Mouse (Mus musculus) lung, postnatal 0 days (tissue): ENCODE results near the gene Nr2c2. TPM values are rescaled to one million over a fixed set of nuclear protein-coding genes. Genes with fewer than 3 reads are reported as not detected.
"Not testable (repeated sequence)": the region's sequence is repeated elsewhere in the genome, so short reads cannot be mapped to it uniquely, and the experiment has no call there.

Experiments used
- ATAC-seq: fragments of 200-750 bp; cut with Nextera tagmentation; 2 replicates; pipeline ENCODE4 v1.8.0; 2017; ENCODE audit warnings: moderate library complexity
- DNase-seq: peaks from one replicate; pipeline ENCODE4 v3.0.0-alpha.2; 2016; ENCODE audit warnings: low spot score
- H3K27ac ChIP-seq: fragments of 300-500 bp; sonication (generic); 2 replicates; pipeline ENCODE4 v1.5.1; 2014; ENCODE audit warnings: antibody characterized with exemption, mild to moderate bottlenecking, low read length, mixed read lengths
- H3K27me3 ChIP-seq: fragments of 300-500 bp; sonication (generic); replicated peaks from 2 replicates; pipeline ENCODE4 v1.6.1; 2014; ENCODE audit warnings: low read length, mixed read lengths; ENCODE audit not compliant: insufficient read depth
- H3K36me3 ChIP-seq: fragments of 300-500 bp; sonication (generic); 2 replicates; pipeline ENCODE4 v1.6.1; 2014; ENCODE audit warnings: low read length, mixed read lengths; ENCODE audit not compliant: insufficient read depth
- H3K4me1 ChIP-seq: fragments of 300-500 bp; sonication (generic); 2 replicates; pipeline ENCODE4 v1.6.1; 2014; ENCODE audit warnings: antibody characterized with exemption, low read depth, low read length, mixed read lengths; ENCODE audit not compliant: insufficient read depth
- H3K4me2 ChIP-seq: fragments of 300-500 bp; sonication (generic); replicated peaks from 2 replicates; pipeline ENCODE4 v1.6.1; 2014; ENCODE audit warnings: low read depth, mild to moderate bottlenecking, low read length, moderate library complexity, mixed read lengths
- H3K4me3 ChIP-seq: fragments of 300-500 bp; sonication (generic); 2 replicates; pipeline ENCODE4 v1.5.1; 2014; ENCODE audit warnings: low read depth, low read length
- H3K9ac ChIP-seq: fragments of 300-500 bp; sonication (generic); replicated peaks from 2 replicates; pipeline ENCODE4 v1.6.1; 2014; ENCODE audit warnings: low read depth, mild to moderate bottlenecking
- H3K9me3 ChIP-seq: fragments of 300-500 bp; sonication (generic); 2 replicates; pipeline ENCODE4 v1.6.1; 2016; ENCODE audit warnings: low read length, mixed read lengths
- CTCF ChIP-seq: IDR thresholded peaks from 2 replicates; pipeline ENCODE4 v1.5.1; 2016; ENCODE audit warnings: antibody characterized with exemption, mild to moderate bottlenecking
- EP300 ChIP-seq: IDR thresholded peaks from 2 replicates; pipeline ENCODE4 v1.6.1; 2016; ENCODE audit warnings: antibody characterized with exemption, mild to moderate bottlenecking, control low read depth
- WGBS: fragments of 180-500 bp; shearing (Covaris S2); extraction: QIAGEN DNeasy Blood & Tissue Kit; methylation state at CpG from one replicate; pipeline ENCODE4 v1.1.7; 2014; 5-methylcytosine and 5-hydroxymethylcytosine counted together
- polyA plus RNA-seq: library from polyadenylated mRNA; unstranded; fragments of >200 nt; fragmentation: Nextera tagmentation; extraction: Ambion mirVana; gene quantifications from 2 replicates; pipeline ENCODE4 v1.2.1, GENCODE M21; 2015

The Nr2c2 gene
- polyA plus RNA-seq, 1 experiment from 2014 or later, result 14.7 TPM

GRCm38 (mm10) chr6:92065721-92066496 lies 25.3 kb upstream of the Nr2c2 start:
- Histone ChIP-seq H3K4me1 (no peaks in the 10 kb centered on the region), H3K4me3 (no peak overlapping the region), H3K27ac (no peak overlapping the region), H3K27me3 (no peaks in the 10 kb centered on the region), H3K36me3 (no peaks in the 10 kb centered on the region), H3K4me2 (no peak overlapping the region), H3K9ac (no peak overlapping the region), H3K9me3 (no peaks in the 10 kb centered on the region)
- WGBS, result 45% methylated on average over 12 of the region's 12 CpGs
- peak; percentile 63 for DNase-seq
- TF ChIP-seq EP300 (no peak), CTCF (peak; percentile 79)
- 0 out of 2 replicates have a peak, but pooled peaks have one; percentile 19 for ATAC-seq

- no peaks in the 10 kb centered on the region for H3K9me3 ChIP-seq
- no peak overlapping the region for H3K27ac ChIP-seq
- H3K4me3 ChIP-seq, result no peak overlapping the region
- DNase-seq (peak; percentile 88), ATAC-seq (peak; percentile 62)
- H3K4me1 ChIP-seq, result no peaks in the 10 kb centered on the region
- H3K4me2 ChIP-seq, result no peak overlapping the region
- no peaks in the 10 kb centered on the region for H3K27me3 ChIP-seq
- TF ChIP-seq EP300 (no peak), CTCF (peak; percentile 98)
- no peaks in the 10 kb centered on the region for H3K36me3 ChIP-seq
- 27% methylated on average over 16 of the region's 16 CpGs for WGBS
- H3K9ac ChIP-seq, result no peak overlapping the region
Observed at GRCm38 (mm10) chr6:92067146-92067790, 23.9 kb upstream of the Nr2c2 start.

- Histone ChIP-seq H3K36me3 (no peaks in the 10 kb centered on the region), H3K4me2 (no peak overlapping the region), H3K4me1 (no peaks in the 10 kb centered on the region), H3K4me3 (no peak overlapping the region), H3K27me3 (no peaks in the 10 kb centered on the region), H3K27ac (no peak overlapping the region; the same call in 1 of the 2 replicates), H3K9me3 (no peaks in the 10 kb centered on the region), H3K9ac (no peak overlapping the region)
- TF ChIP-seq EP300, result no peak
- peak; percentile 57 for TF ChIP-seq CTCF
- ATAC-seq, result peak; percentile 85
- peak; percentile 79 for DNase-seq
- WGBS, result 40% methylated on average over 15 of the region's 15 CpGs
Observed at GRCm38 (mm10) chr6:92071121-92071839, 19.9 kb upstream of the Nr2c2 start.

- no peak for DNase-seq
- no peak overlapping the region for H3K4me2 ChIP-seq
- no peaks in the 10 kb centered on the region for H3K4me1 ChIP-seq
- H3K9ac ChIP-seq, result no peak overlapping the region
- H3K36me3 ChIP-seq, result no peaks in the 10 kb centered on the region
- ATAC-seq, result no peak
- no peaks in the 10 kb centered on the region for H3K27me3 ChIP-seq
- H3K4me3 ChIP-seq, result no peak overlapping the region
- 84% methylated on average over 2 of the region's 2 CpGs for WGBS
- no peak for TF ChIP-seq CTCF
- no peak overlapping the region for H3K27ac ChIP-seq
- H3K9me3 ChIP-seq, result no peaks in the 10 kb centered on the region
Observed at GRCm38 (mm10) chr6:92080730-92081129, 10.5 kb upstream of the Nr2c2 start.

- no peaks in the 10 kb centered on the region for H3K4me1 ChIP-seq
- no peak overlapping the region for H3K9ac ChIP-seq
- no peak for DNase-seq
- H3K4me3 ChIP-seq, result no peak overlapping the region
- H3K27ac ChIP-seq, result no peak overlapping the region
- ATAC-seq, result no peak
- WGBS, result 72% methylated on average over 4 of the region's 4 CpGs
- H3K27me3 ChIP-seq, result no peaks in the 10 kb centered on the region
- H3K9me3 ChIP-seq, result no peaks in the 10 kb centered on the region
- TF ChIP-seq CTCF (no peak), EP300 (no peak)
- no peaks in the 10 kb centered on the region for H3K36me3 ChIP-seq
- H3K4me2 ChIP-seq, result no peak overlapping the region
Observed at GRCm38 (mm10) chr6:92082756-92083155, 8.4 kb upstream of the Nr2c2 start.

GRCm38 (mm10) chr6:92084932-92085331 lies 6.3 kb upstream of the Nr2c2 start:
- H3K4me3 ChIP-seq, result no peak overlapping the region
- no peaks in the 10 kb centered on the region for H3K9me3 ChIP-seq
- DNase-seq (no peak), ATAC-seq (no peak)
- 80% methylated on average over 3 of the region's 3 CpGs for WGBS
- H3K9ac ChIP-seq, result no peak overlapping the region
- H3K27ac ChIP-seq, result no peak overlapping the region
- no peaks in the 10 kb centered on the region for H3K27me3 ChIP-seq
- TF ChIP-seq CTCF (no peak), EP300 (no peak)
- no peaks in the 10 kb centered on the region for H3K4me1 ChIP-seq
- no peak overlapping the region for H3K4me2 ChIP-seq
- no peaks in the 10 kb centered on the region for H3K36me3 ChIP-seq

- not testable (repeated sequence) for DNase-seq, H3K4me1 ChIP-seq, H3K9me3 ChIP-seq, H3K36me3 ChIP-seq, H3K27ac ChIP-seq, H3K4me3 ChIP-seq, H3K9ac ChIP-seq, ATAC-seq, H3K4me2 ChIP-seq, H3K27me3 ChIP-seq
- WGBS, result 86% methylated on average over 7 of the region's 7 CpGs
Observed at GRCm38 (mm10) chr6:92089141-92089540, 2.0 kb upstream of the Nr2c2 start.
